Mouse (Mus musculus) right cerebral cortex, postnatal 4 days (tissue): ENCODE data around the gene St8sia1.

ENCODE experiments used
- DNase-seq: peaks from one replicate; pipeline ENCODE4 v3.0.0-alpha.2; 2022

St8sia1 gene

GRCm38 (mm10) chr6:142860396-142860795 is 103.9 kb downstream of the St8sia1 start:
- DNase-seq, result no peak

- no peak for DNase-seq
Observed at GRCm38 (mm10) chr6:142859946-142860345, 104.3 kb downstream of the St8sia1 start.

- DNase-seq, result no peak
Observed at GRCm38 (mm10) chr6:142858937-142859336, 105.3 kb downstream of the St8sia1 start.

- no peak for DNase-seq
Observed at GRCm38 (mm10) chr6:142856258-142856874, 107.9 kb downstream of the St8sia1 start.

GRCm38 (mm10) chr6:142855761-142856160 is 108.5 kb downstream of the St8sia1 start:
- no peak for DNase-seq

GRCm38 (mm10) chr6:142852419-142853377 is 111.6 kb downstream of the St8sia1 start:
- DNase-seq, result no peak

- no peak for DNase-seq
Observed at GRCm38 (mm10) chr6:142850436-142850835, 113.8 kb downstream of the St8sia1 start.

GRCm38 (mm10) chr6:142849326-142849725 is 114.9 kb downstream of the St8sia1 start:
- no peak for DNase-seq

GRCm38 (mm10) chr6:142847914-142848674 is 116.2 kb downstream of the St8sia1 start:
- no peak for DNase-seq

- no peak for DNase-seq
Observed at GRCm38 (mm10) chr6:142846855-142847254, 117.4 kb downstream of the St8sia1 start.

- no peak for DNase-seq
Observed at GRCm38 (mm10) chr6:142845066-142845465, 119.2 kb downstream of the St8sia1 start.

GRCm38 (mm10) chr6:142844061-142844460 is 120.2 kb downstream of the St8sia1 start:
- DNase-seq, result no peak

GRCm38 (mm10) chr6:142838501-142838900 is 125.8 kb downstream of the St8sia1 start:
- no peak for DNase-seq

- no peak for DNase-seq
Observed at GRCm38 (mm10) chr6:142837326-142837725, 126.9 kb downstream of the St8sia1 start.

GRCm38 (mm10) chr6:142835726-142836125 is 128.5 kb downstream of the St8sia1 start:
- no peak for DNase-seq

GRCm38 (mm10) chr6:142834911-142835310 is 129.3 kb downstream of the St8sia1 start:
- no peak for DNase-seq

- no peak for DNase-seq
Observed at GRCm38 (mm10) chr6:142831706-142832105, 132.5 kb downstream of the St8sia1 start.

GRCm38 (mm10) chr6:142831243-142831642 is 133.0 kb downstream of the St8sia1 start:
- no peak for DNase-seq

- DNase-seq, result no peak
Observed at GRCm38 (mm10) chr6:142830221-142830620, 134.0 kb downstream of the St8sia1 start.

- DNase-seq, result no peak
Observed at GRCm38 (mm10) chr6:142825449-142825848, 138.8 kb downstream of the St8sia1 start.

GRCm38 (mm10) chr6:142823008-142823787 is 141.1 kb downstream of the St8sia1 start:
- no peak for DNase-seq

- no peak for DNase-seq
Observed at GRCm38 (mm10) chr6:142818306-142818705, 145.9 kb downstream of the St8sia1 start.
